Mouse (Mus musculus): ENCODE data around the gene Hoxc5.

The Hoxc5 gene

DNA sequence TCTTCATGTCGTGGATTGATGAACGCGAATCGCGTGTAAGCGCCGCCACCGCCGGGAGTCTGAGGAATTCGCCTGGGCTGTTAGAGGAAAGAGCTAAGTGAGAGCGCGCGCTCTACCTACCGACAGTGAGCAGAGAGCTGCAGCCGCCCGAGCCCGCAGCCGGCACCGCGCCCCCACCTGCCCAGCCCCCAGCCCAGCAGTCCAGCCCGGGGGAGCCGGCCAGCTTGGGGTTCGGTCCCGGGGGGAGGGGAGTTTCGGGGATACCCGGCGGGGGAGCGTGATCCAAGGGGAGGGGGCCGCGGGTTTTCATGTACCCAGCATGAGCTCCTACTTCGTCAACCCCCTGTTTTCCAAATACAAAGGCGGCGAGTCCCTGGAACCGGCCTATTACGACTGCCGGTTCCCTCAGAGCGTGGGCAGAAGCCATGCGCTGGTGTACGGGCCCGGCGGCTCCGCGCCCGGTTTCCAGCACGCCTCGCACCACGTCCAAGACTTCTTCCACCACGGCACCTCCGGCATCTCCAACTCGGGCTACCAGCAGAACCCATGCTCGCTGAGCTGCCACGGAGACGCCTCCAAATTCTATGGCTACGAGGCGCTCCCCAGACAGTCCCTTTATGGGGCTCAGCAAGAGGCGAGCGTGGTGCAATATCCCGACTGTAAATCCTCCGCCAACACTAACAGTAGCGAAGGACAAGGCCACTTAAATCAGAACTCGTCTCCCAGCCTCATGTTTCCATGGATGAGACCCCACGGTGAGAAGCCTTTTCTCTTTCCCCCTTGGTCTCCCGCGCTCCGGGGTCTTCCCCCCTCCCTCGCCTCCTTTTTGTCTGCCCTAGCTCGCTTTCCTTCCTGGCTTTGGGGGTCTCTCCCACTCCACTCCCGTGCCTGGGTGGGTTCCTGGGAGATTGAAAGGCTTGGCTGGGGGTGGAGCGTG, 23.5 kb downstream of the Hoxc5 start, which contains the start of gene Hoxc8:
Hoxc8 (plus strand) TSS at position 147 of the 937 bp plus-strand sequence.
- no peak for DNase-seq (ENCODE audit: low spot score in 2 of 2)

DNA sequence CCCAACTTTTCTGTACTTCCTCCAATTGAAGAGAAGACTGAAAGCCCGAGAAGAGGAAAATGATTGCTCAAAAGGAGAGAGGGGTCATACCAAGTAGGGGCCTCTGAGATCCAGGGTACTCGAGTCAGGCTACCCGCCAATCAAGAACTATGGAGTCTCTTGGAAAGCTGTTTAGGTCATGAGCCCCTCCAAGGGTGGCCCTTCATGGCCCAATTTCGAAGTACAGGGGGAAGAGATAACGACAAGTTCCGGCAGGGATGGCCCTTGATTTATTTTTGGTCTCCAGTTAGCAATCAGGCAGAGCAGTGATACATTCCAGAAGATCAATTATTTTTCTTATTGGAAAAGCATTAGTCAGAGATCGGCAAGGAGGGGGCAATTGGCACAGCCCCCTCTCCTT, 24.5 kb downstream of the Hoxc5 start:
- no peak for DNase-seq (ENCODE audit: low spot score in 2 of 2)

- no peak for DNase-seq (ENCODE audit: low spot score in 2 of 2)
These were observed 25.0 kb downstream of the Hoxc5 start for GRCm38 (mm10) chr15:102992206-102992605.

- no peak for DNase-seq (ENCODE audit: low spot score in 2 of 2)
These were observed 25.6 kb downstream of the Hoxc5 start for GRCm38 (mm10) chr15:102992863-102993262.

- no peak for DNase-seq (ENCODE audit: low spot score in 2 of 2)
These were observed 29.3 kb downstream of the Hoxc5 start for GRCm38 (mm10) chr15:102996548-102996947.

DNA sequence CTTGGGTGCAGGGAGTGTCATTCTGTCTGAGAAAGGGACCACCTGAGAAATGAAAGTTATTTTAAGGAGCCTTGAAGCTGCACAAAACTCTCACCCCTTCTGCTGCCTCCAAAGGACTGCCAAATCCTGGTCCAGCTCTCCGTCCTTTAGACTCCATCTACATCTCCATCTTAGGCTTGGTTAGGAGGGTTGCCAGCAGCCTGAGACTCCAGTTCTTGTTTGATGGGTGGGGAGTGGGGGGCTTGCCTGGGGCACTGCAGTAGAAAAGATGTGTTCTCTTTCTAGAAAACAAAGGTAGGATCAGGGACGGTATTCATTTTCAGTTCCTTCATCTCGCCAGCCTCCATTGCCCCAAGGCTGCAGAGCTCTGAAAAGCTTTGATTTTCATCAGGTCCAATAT, 30.2 kb downstream of the Hoxc5 start:
- no peak for DNase-seq (ENCODE audit: low spot score in 2 of 2)

DNA sequence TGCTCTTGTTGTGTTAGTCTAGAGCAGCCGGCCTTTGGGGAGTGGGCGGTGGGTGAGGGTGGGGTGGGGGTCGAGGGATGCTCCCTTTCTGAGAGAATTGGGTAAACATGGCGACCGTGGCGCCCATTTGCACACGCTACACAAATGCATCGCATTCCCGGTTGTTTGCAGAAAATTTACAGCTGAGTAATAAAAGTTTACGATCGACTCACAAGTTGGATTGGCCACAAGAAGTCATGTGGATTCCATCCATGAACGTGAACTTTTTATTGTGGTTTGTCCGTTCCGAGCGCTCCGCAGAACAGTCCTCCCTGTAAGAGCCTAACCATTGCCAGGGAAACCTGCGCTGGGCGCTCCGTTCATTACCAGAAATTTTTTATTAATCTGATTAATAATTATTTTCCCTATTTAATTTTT, 30.7 kb downstream of the Hoxc5 start, which contains the start of gene Hoxc6:
Hoxc6 (plus strand) TSS at position 319 of the 417 bp plus-strand sequence.
- DNase-seq (ENCODE audit: low spot score in 2 of 2) = no peak

GRCm38 (mm10) chr15:102998608-102999182, 31.5 kb downstream of the Hoxc5 start:
- DNase-seq (ENCODE audit: low spot score in 2 of 2) = no peak

- DNase-seq (ENCODE audit: low spot score in 2 of 2) = no peak
These were observed 32.1 kb downstream of the Hoxc5 start for GRCm38 (mm10) chr15:102999183-102999831.

GRCm38 (mm10) chr15:102999955-103000354, 32.7 kb downstream of the Hoxc5 start:
- DNase-seq (ENCODE audit: low spot score in 2 of 2) = no peak

GRCm38 (mm10) chr15:103000501-103000901, 33.3 kb downstream of the Hoxc5 start:
- no peak for DNase-seq (ENCODE audit: low spot score in 2 of 2)

DNA sequence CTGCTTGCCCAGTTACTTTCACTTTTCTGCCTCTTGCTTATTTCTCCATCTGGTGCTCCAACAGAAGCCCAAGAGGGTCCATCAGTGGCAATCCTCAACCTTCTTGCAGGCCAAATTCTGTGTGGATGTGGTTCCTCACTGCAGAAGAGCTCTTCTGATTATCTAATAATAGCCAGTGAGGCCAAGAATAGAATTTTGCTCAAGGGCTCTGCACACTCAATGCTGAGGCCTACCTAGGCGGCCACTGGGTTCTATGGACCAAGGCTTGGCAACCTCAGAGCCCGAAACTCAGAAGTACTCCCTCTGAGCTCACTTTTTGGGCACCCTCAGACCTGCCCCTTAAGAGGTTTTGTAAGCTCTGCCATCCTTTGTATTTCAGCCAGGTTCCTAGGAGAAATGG, 34.1 kb downstream of the Hoxc5 start:
- DNase-seq (ENCODE audit: low spot score in 2 of 2) = no peak

- DNase-seq (ENCODE audit: low spot score in 2 of 2) = no peak
These were observed 34.9 kb downstream of the Hoxc5 start for GRCm38 (mm10) chr15:103002156-103002555.

DNA sequence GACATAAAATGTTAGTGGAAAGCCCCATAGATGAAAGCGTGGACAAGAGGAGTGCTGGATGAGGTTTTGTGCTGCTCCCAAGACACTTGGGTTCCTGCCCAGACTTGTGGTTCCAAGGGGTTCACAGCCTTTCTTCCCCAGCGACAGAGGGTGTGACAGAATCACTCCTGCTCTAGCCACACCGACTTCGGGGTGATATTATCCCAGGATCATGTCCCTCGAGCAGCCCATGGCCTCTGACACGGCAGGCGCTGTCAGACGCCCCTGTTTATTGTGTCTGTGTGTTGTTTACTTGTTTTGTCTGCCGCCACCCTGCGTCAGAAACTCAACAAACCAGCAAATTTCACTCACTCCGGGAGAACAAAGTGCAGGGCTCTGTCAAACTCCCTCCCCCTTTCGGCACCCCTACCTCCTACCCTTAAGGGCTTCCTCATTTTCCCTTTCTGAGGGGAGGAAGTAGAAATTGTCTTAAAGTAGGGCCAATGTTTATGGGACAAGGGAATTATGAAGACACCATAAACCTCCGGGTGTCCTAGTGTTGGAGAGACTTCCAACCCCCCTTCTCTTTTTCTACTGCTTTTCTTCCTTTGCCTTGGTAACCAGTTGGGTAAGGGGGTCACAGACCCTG, 35.7 kb downstream of the Hoxc5 start:
- no peak for DNase-seq (ENCODE audit: low spot score in 2 of 2)

DNA sequence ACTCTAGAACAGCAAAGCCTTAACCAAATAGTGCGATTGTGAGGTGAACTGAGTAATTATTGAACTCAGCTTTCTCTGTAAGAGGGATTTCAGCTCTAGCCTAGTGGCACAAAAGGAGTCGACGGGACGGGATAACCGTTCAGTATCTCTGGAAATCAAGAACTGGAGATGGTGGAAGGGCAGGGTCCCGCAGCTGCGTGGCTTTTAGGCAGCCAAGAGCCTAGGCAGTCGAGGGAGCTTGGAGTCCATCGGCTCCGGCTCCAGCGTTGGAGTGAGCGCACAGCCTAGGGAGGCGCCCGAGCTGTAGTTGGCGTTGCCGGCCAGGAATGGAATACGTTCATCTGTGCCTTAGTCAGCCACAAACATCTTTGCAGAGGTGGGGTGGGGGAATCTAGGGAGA, 38.1 kb downstream of the Hoxc5 start:
- DNase-seq (ENCODE audit: low spot score in 2 of 2) = no peak

GRCm38 (mm10) chr15:103005797-103006196, 38.6 kb downstream of the Hoxc5 start:
- no peak for DNase-seq (ENCODE audit: low spot score in 2 of 2)

- no peak for DNase-seq (ENCODE audit: low spot score in 2 of 2)
These were observed 39.1 kb downstream of the Hoxc5 start for GRCm38 (mm10) chr15:103006326-103006725.

DNA sequence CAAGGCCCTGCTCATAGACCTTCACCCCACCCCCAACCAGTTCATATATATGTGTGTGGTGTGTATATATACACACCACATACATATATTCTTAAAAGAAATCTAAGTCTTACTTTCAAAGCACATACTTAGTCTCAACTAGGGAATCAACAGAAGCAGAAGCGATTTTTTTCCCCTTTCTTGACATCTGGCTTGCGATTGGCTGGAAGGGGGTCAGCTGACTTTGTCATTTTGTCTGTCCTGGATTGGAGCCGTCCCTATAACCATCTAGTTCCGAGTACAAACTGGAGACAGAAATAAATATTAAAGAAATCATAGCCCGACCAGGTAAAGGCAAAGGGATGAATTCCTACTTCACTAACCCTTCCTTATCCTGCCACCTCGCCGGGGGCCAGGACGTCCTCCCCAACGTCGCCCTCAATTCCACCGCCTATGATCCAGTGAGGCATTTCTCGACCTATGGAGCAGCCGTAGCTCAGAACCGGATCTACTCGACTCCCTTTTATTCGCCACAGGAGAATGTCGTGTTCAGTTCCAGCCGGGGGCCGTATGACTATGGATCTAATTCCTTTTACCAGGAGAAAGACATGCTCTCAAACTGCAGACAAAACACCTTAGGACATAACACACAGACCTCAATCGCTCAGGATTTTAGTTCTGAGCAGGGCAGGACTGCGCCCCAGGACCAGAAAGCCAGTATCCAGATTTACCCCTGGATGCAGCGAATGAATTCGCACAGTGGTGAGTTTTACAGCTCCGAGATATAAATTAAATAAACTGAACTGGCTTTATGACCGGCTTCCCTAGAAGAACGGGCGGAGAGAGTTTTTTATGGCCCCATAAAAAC, 42.2 kb downstream of the Hoxc5 start:
- no peak for DNase-seq (ENCODE audit: low spot score in 2 of 2)

DNA sequence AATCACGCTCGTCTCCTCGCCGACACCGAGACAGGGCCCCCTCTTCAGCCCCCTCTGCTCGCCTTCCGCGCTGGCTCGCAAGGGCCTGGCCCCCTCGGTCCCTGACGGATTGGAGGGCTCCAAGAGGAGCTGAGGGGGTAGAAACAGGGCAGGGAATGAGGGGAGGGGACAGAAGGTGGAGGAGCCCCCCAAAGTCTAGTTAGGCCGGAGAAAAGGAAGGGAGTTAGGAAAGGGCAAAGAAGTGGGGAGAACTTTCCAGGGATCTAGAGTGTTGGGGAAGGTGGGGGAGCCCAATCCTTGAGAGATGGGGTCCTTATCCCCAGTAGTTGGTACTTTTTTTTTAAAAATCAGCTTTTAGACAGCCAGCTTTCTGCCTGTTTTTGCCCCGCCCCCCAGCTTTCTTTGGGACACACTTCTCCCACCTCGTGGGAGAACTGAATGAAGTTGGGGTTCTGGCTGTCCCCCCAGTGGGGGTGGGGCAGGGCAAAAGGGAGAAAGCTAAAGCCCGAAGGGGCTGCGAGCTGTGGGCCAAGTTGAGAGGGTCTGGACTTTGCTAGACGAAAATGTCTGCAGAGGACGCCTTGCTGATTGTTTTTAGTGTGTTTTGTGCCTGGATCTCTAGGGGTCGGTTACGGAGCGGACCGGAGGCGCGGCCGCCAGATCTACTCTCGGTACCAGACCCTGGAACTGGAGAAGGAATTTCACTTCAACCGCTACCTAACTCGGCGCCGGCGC, 43.0 kb downstream of the Hoxc5 start:
- DNase-seq (ENCODE audit: low spot score in 2 of 2) = no peak

GRCm38 (mm10) chr15:103010847-103011555, 43.8 kb downstream of the Hoxc5 start:
- DNase-seq (ENCODE audit: low spot score in 2 of 2) = no peak
